Mouse (Mus musculus) kidney, embryonic 16.5 days (tissue): ENCODE data around the gene Tvp23b. TPM values are rescaled to one million over a fixed set of nuclear protein-coding genes. Genes with fewer than 3 reads are reported as not detected.
A peak's percentile ranks its signal among the peaks of the same experiment; 100 is the strongest.

Experiments used
- ATAC-seq: fragments of 200-750 bp; cut with Nextera tagmentation; 2 replicates; pipeline ENCODE4 v1.8.0; 2017; ENCODE audit warnings: moderate TSS enrichment; ENCODE audit not compliant: low FRiP score, low TSS enrichment
- H3K27ac ChIP-seq: fragments of 300-500 bp; sonication (generic); 2 replicates; pipeline ENCODE4 v1.5.1; 2014; ENCODE audit warnings: low read length
- H3K27me3 ChIP-seq: fragments of 300-500 bp; sonication (generic); 2 replicates; pipeline ENCODE4 v1.6.1; 2014; ENCODE audit warnings: low read length, control low read depth, mixed read lengths; ENCODE audit not compliant: insufficient read depth
- H3K36me3 ChIP-seq: fragments of 300-500 bp; sonication (generic); 2 replicates; pipeline ENCODE4 v1.6.1; 2014; ENCODE audit warnings: low read length, control low read depth, mixed read lengths; ENCODE audit not compliant: insufficient read depth
- H3K4me1 ChIP-seq: fragments of 300-500 bp; sonication (generic); 2 replicates; pipeline ENCODE4 v1.6.1; 2014; ENCODE audit warnings: low read length, control low read depth, mixed read lengths; ENCODE audit not compliant: insufficient read depth
- H3K4me2 ChIP-seq: fragments of 300-500 bp; sonication (generic); replicated peaks from 2 replicates; pipeline ENCODE4 v1.6.1; 2014; ENCODE audit warnings: low read depth, low read length
- H3K4me3 ChIP-seq: fragments of 300-500 bp; sonication (generic); 2 replicates; pipeline ENCODE4 v1.5.1; 2014; ENCODE audit warnings: mild to moderate bottlenecking, low read length
- H3K9ac ChIP-seq: fragments of 300-500 bp; sonication (generic); replicated peaks from 2 replicates; pipeline ENCODE4 v1.6.1; 2014; ENCODE audit warnings: low read length
- H3K9me3 ChIP-seq: fragments of 300-500 bp; sonication (generic); 2 replicates; pipeline ENCODE4 v1.6.1; 2016; ENCODE audit warnings: low read length, control low read depth
- WGBS: fragments of 180-500 bp; shearing (Covaris S2); extraction: QIAGEN DNeasy Blood & Tissue Kit; methylation state at CpG from one replicate; pipeline ENCODE4 v1.1.7; 2014; 5-methylcytosine and 5-hydroxymethylcytosine counted together
- polyA plus RNA-seq: library from polyadenylated mRNA; unstranded; fragments of >200 nt; fragmentation: Nextera tagmentation; extraction: Ambion mirVana; gene quantifications from 2 replicates; pipeline ENCODE4 v1.2.1, GENCODE M21; 2015

The Tvp23b gene
- polyA plus RNA-seq, 1 experiment from 2014 or later = 83.6 TPM

GRCm38 (mm10) chr11:62955186-62955585 lies 75.9 kb downstream of the Tvp23b start:
- Histone ChIP-seq H3K4me1 (no peaks in the 10 kb centered on the region), H3K36me3 (no peaks in the 10 kb centered on the region), H3K4me2 (no peak overlapping the region), H3K9me3 (peaks cover 9% of the 10 kb centered on the region), H3K4me3 (no peak overlapping the region), H3K9ac (no peak overlapping the region), H3K27ac (no peak overlapping the region), H3K27me3 (no peaks in the 10 kb centered on the region)
- no peak for ATAC-seq
- WGBS = 74% methylated on average over 5 of the region's 5 CpGs

- H3K9me3 ChIP-seq = peaks cover 9% of the 10 kb centered on the region
- no peak for ATAC-seq
- no peak overlapping the region for H3K4me2 ChIP-seq
- WGBS = 25% methylated on average over 6 of the region's 6 CpGs
- H3K27me3 ChIP-seq = no peaks in the 10 kb centered on the region
- no peaks in the 10 kb centered on the region for H3K4me1 ChIP-seq
- no peaks in the 10 kb centered on the region for H3K36me3 ChIP-seq
- no peak overlapping the region for H3K27ac ChIP-seq
- H3K9ac ChIP-seq = no peak overlapping the region
- no peak overlapping the region for H3K4me3 ChIP-seq
These were observed 76.5 kb downstream of the Tvp23b start for GRCm38 (mm10) chr11:62955776-62956175.

- ATAC-seq = no peak
- 92% methylated on average over 8 of the region's 8 CpGs for whole genome bisulfite sequencing
- no peak overlapping the region for H3K9ac ChIP-seq
These were observed 78.4 kb downstream of the Tvp23b start for GRCm38 (mm10) chr11:62957626-62958180.

GRCm38 (mm10) chr11:62963292-62963691 lies 84.0 kb downstream of the Tvp23b start:
- H3K36me3 ChIP-seq = no peaks in the 10 kb centered on the region
- ATAC-seq = no peak
- no peak overlapping the region for H3K9ac ChIP-seq
- H3K4me2 ChIP-seq = no peak overlapping the region
- H3K27ac ChIP-seq = no peak overlapping the region
- H3K27me3 ChIP-seq = no peaks in the 10 kb centered on the region
- no peak overlapping the region for H3K4me3 ChIP-seq
- 70% methylated on average over 4 of the region's 4 CpGs for WGBS
- peaks cover 18% of the 10 kb centered on the region for H3K4me1 ChIP-seq
- H3K9me3 ChIP-seq = no peaks in the 10 kb centered on the region

More at GRCm38 (mm10) chr11:62957626-62958180, 78.4 kb downstream of the Tvp23b start:
- Histone ChIP-seq H3K27me3 (no peaks in the 10 kb centered on the region), H3K4me1 (no peaks in the 10 kb centered on the region), H3K9me3 (peaks cover 9% of the 10 kb centered on the region), H3K36me3 (no peaks in the 10 kb centered on the region), H3K4me3 (no peak overlapping the region), H3K4me2 (no peak overlapping the region), H3K27ac (no peak overlapping the region)

- H3K36me3 ChIP-seq = no peaks in the 10 kb centered on the region
- peak overlapping the region; percentile 95 for H3K27ac ChIP-seq
- H3K4me2 ChIP-seq = peak overlapping the region; percentile 62
- 45% methylated on average over 3 of the region's 3 CpGs for WGBS
- ATAC-seq = no peak
- H3K27me3 ChIP-seq = no peaks in the 10 kb centered on the region
- H3K9ac ChIP-seq = peak overlapping the region; percentile 65
- H3K4me1 ChIP-seq = peaks cover 18% of the 10 kb centered on the region
- no peaks in the 10 kb centered on the region for H3K9me3 ChIP-seq
- no peak overlapping the region for H3K4me3 ChIP-seq
These were observed 87.1 kb downstream of the Tvp23b start for GRCm38 (mm10) chr11:62966424-62966764.

Other genes with a start within 250 kb of the Tvp23b start
- gene Lrrc75a, start 230.9 kb upstream of the Tvp23b start, polyA plus RNA-seq = 13.8 and 15.6 TPM in 2 replicates
- 66.2 and 68.1 TPM in 2 replicates for gene Mmgt2, start 230.8 kb upstream of the Tvp23b start, polyA plus RNA-seq
- gene Zfp287, start 147.6 kb upstream of the Tvp23b start, polyA plus RNA-seq = 7.5 and 9.1 TPM in 2 replicates
- gene Gm10428, start 126.4 kb upstream of the Tvp23b start, polyA plus RNA-seq = not detected in 2 replicates
- 18.5 and 21.9 TPM in 2 replicates for gene Zfp286, start 90.0 kb upstream of the Tvp23b start, polyA plus RNA-seq
- 18.1 TPM in 2 replicates for gene Trim16, start 59.2 kb upstream of the Tvp23b start, polyA plus RNA-seq
- gene Fbxw10, start 32.4 kb upstream of the Tvp23b start, polyA plus RNA-seq = 0.51 and 0.87 TPM in 2 replicates
- gene Cdrt4, start 71.7 kb downstream of the Tvp23b start, polyA plus RNA-seq = not detected in 2 replicates
- not detected in 2 replicates for gene Tekt3, start 182.2 kb downstream of the Tvp23b start, polyA plus RNA-seq
- 121 and 130 TPM in 2 replicates for gene Pmp22, start 249.5 kb downstream of the Tvp23b start, polyA plus RNA-seq